Mouse (Mus musculus) R1 (cell line): ENCODE data around the gene Oas1d.
"Not testable (repeated sequence)": the region's sequence is repeated elsewhere in the genome, so short reads cannot be mapped to it uniquely, and the experiment has no call there.

ENCODE experiments used
- DNase-seq: peaks from one replicate; pipeline ENCODE4 v3.0.0-alpha.2; 2018; ENCODE audit warnings: low read depth, low spot score

The Oas1d gene

GRCm38 (mm10) chr5:120914204-120914603 is at the start of gene Oas1d:
TSS of gene Oas1d (plus strand) at chr5:120914536.
- not testable (repeated sequence) for DNase-seq

DNA sequence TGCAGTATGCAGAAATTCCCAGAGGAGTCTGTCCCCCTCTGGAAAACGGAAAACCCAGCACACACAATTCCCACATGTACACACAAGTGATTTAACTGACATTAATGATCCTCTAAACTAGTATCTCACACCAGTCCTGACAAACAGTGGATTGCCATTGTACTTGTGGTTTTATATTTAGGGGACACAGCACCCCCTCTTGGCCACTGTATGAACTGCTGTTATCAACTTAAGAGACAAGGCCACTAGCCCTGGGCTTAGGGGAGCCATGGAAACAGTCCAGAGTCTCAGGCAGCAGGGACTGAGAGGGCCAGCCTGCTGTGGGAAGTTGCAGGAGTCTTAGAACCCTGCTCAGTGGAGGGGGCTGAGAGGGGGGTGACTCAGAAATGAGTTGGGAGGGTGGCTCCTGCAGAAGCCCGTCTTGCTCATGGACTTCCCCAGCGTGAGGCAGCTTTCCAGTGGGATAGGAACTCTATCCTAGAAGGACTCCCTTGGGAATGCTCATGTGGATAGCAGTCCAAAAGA is 48.9 kb upstream of the Oas1d start:
- peak; percentile 88 for DNase-seq

DNA sequence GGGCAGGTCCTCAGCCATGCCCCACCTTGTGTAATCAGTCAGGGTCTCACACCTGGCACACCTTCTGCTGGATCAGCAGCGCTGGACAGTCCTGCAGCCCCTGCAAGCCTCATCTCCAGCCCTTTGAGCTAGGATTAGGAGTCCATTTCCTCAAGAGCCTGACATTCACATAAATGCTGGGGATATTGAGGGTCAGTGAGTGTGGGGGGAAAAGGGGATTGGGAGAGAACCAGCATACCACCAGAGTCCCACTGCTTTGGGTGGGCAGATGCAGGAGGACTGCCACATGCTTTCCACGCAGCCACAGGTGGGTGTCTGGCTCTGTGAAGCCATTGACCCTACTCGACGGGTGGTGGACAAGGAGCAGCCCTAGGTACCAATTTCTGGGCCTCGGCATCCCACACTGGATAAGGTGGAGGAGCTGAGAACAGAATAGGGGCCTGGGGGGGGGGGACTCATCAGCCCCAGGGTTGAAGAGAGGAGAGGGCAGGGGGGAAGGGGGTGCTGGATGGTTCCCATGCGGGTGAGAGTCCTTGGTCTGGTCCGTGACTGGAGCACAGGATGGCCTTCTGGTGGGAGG is 44.8 kb upstream of the Oas1d start:
- no peak for DNase-seq

- DNase-seq = no peak
Observed at GRCm38 (mm10) chr5:120870081-120870480, 44.3 kb upstream of the Oas1d start.

DNA sequence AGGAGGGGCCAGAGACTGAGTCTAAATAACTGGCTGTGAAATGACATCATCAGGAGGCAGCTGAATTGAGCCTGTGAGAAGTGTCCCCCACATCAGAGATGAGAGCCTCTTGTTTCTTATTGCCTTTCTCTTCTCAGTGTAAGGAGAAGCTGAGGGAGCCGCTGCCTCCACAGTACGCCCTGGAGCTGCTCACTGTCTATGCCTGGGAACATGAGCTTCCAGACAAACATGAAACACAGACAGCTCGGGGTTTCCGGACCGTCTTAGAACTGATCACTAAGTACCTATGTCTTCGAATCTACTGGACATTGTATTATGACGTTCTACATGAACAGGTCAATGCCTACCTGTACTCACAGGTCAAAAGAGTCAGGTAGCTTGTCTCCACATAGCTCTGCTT is 43.6 kb upstream of the Oas1d start:
- DNase-seq = no peak

DNA sequence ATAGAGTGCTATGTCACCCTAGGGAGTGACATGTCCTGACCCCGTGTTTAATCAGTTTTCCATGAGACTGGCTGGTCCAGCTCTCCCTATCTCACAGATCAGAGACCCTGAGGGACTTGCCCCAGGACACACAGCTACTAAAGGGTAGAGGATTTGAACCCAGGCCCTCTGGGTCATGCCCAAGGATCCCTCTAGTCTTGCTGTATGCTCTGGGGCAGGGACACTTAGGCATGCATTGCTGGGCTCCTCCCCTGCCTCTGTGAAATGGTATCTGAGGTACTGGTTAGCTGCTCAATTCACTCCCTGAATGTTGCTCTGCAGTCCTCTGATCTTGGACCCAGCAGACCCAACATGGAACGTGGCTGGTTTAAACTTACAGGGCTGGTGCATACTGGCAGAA is 42.9 kb upstream of the Oas1d start:
- no peak for DNase-seq

DNA sequence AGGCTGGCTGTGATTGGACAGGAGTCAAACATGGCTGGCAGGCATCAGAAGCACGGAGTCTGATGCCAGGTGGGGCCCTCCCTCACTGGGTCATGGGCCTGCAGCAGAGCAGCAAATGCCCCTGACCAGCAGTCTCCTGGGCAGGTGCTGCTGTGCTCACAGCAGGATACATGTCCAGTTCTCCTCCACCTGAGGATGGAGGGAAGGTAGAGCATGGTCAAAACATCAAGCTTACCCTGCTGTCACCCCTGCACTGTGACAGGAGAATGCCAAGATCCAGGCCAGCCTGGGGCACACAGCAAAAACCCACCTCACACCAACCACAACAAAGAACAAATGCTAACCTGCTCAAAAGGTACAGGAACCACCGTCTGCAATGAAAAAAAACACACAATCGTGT is 37.5 kb upstream of the Oas1d start:
- not testable (repeated sequence) for DNase-seq

GRCm38 (mm10) chr5:120877407-120877806 is 36.9 kb upstream of the Oas1d start:
- not testable (repeated sequence) for DNase-seq

- not testable (repeated sequence) for DNase-seq
Observed at GRCm38 (mm10) chr5:120878803-120879202, 35.5 kb upstream of the Oas1d start.

DNA sequence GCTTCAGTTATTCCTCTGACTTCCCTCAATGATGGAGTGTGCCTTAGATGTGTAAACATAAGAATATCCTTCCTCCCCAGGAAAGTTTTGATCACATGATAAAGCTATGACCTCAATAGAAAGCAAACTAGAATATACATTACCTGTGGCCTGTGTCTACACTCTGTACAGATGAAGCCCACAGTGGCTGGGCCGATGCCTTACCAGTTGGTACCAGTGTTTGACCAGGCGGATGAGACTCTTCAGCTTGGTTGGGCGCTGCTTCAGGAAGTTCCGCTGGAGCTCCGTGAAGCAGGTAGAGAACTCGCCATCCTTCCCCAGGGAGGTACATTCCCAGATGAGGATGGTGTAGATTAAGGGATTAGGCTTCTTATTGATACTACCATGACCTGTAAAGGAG is 32.7 kb upstream of the Oas1d start:
- DNase-seq = not testable (repeated sequence)

GRCm38 (mm10) chr5:120887413-120887812 is 26.9 kb upstream of the Oas1d start, which contains the start of gene Oas1g:
TSS of gene Oas1g (minus strand) at chr5:120887613.
- peak; percentile 76 for DNase-seq

DNA sequence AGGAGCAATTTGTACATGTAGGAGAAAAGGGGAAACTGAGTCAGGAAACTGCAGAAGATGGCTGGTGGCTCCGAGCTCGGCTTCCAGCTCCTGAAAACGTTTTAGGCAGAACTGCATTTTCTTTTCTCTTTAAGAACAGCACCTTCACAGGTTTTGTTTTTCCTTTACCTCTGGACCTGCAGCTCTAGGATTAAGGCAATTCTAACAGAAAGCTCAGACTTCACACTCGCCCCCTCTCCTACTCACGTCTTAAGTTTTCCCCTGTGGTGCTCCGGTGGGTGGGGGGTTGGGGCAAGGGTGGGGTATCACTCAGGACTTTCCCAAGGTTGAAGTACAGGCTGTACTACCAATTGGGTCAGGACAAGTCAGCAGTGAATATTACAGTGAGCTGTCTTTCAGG is 26.5 kb upstream of the Oas1d start:
- peak; percentile 56 for DNase-seq

- peak; percentile 97 for DNase-seq
Observed at GRCm38 (mm10) chr5:120888294-120888815, 26.0 kb upstream of the Oas1d start.

DNA sequence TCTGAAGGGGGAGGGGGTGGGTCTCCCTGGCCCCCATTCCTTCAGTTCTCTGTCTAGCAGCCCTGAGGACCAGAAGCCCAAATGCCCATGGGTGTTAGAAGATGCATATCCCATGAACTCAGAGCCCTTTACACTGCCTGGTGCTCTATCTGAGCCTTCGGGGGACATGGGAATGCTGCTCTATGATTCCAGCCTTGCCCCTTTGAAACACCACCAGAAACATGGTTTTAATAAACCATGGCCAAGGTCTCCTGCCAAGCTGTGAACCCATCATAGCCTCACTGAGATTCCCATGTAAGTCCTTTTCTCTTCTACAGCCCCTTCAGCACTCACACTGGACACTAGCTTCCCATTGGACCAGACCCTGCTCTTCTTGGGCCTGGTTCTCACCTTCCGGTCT is 24.3 kb upstream of the Oas1d start:
- no peak for DNase-seq

GRCm38 (mm10) chr5:120890991-120891390 is 23.3 kb upstream of the Oas1d start:
- no peak for DNase-seq

DNA sequence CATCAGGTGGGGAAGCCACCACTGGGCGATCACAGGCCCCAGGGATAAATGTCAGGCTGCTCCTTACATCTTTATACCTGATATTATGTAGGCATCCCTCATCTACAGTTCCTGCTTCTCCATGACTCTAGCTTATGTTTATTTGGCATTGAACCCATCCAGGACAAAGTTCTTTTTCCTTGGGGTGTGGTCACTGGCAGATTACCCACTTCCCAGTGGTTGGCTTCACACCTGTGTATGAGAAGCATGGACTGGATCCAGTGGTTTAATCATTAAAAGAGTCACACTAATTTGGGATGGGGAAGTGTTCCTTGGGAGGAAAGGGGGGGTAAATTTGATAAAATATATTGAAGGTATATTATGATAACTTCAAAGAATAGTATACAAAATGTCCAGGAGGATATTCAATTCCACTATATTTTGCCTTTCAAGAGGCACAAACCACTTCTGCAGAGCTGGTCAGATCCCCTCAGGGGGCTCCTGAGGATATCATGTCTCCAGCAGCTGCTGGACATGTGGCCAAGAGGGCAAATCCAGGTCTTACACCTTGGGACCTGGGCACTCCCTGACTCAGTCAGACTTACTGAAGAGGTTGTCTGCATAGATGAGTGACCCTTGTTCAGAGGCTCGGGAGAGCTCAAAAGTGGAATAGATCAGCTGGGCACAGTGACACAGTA is 22.6 kb upstream of the Oas1d start:
- not testable (repeated sequence) for DNase-seq

- peak; percentile 61 for DNase-seq
Observed at GRCm38 (mm10) chr5:120892243-120892660, 22.1 kb upstream of the Oas1d start.

GRCm38 (mm10) chr5:120893866-120894265 is 20.5 kb upstream of the Oas1d start:
- DNase-seq = not testable (repeated sequence)

GRCm38 (mm10) chr5:120894692-120895091 is 19.6 kb upstream of the Oas1d start:
- DNase-seq = peak; percentile 91

DNA sequence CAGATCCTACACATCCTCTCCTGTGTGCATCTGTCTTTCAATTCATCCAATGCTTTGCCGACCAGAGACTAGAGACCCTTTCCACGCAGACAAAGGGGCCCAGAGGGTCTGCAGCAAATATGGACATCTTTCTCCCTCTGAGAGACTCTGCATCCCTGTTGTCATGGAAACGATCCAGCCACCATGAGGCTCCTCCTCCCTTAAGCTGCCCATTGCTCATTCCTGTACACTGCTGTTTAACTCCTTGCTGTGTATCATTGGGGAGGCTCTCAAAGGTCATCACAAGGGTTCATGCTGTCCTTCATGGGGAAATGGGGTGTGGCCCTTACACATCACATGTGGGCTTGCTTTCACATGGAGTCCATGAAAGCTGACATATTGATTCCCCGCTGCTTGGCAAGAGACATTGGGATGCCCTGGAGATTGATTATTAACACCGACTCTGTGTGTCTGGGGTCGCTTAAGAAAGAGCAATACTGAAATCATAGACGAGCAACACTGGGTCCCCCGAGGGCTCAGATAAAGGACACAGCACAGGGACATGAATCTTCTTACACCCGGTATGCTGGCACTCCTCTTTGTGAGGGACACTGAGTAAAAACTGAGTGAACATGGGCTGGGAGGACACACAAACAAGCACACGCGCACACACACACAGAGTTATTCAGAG is 19.0 kb upstream of the Oas1d start:
- DNase-seq = peak; percentile 93

GRCm38 (mm10) chr5:120898307-120898706 is 16.0 kb upstream of the Oas1d start:
- DNase-seq = no peak

DNA sequence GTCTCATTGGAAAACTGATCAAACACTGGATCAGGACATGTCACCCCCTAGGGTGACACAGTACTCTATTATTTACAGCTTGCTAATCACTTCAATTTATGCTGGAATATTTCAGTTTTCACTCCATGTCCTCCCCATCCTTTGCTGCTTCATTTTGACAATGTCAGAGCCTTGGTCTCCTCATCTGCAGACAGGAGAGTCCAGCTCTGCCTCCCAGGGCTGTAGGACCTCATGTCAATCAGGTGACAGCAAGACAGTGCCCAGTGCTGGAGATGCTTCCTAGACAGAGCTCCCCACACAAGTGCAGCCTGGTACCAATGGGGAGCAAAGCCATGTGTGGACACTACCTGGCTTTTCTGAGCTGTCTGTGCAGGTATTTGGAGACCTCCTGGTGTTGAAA is 15.6 kb upstream of the Oas1d start:
- DNase-seq = no peak
